Mouse (Mus musculus): ENCODE data around the gene Ndufa3.

DNA sequence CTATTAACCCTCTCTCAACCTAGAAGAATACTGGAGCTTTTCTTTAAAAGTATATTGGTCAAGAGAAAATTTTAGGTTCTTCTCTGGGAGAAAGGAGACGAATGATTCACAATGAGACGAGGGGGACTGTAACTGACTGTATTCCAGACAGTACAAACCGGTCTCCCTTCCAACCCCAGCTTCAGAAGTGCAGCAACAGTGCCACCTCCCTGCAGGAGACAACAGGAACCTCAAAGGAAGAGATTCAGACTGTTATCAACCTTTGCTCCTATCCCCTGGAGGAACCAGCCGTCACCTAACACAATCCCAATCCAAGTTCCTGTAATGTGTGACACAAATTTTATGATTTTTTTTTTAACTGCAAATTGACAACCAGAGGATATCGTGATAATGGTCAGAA is 43.0 kb upstream of the Ndufa3 start:
- TF ChIP-seq GATA1 (IDR thresholded peaks at IDR 0.05; ENCODE audit: borderline replicate concordance, low read length) (no peak), FLI1 (IDR thresholded peaks at IDR 0.05; ENCODE audit: low read length) (no peak)

Data from megakaryocyte, embryonic 14.5 days (primary cell).